Mouse (Mus musculus): ENCODE measurements around the gene Olfr20. TPM values are rescaled to one million over a fixed set of nuclear protein-coding genes. Genes with fewer than 3 reads are reported as not detected.

Gene Olfr20
- not detected in 4 replicates for total RNA-seq (2023)

DNA sequence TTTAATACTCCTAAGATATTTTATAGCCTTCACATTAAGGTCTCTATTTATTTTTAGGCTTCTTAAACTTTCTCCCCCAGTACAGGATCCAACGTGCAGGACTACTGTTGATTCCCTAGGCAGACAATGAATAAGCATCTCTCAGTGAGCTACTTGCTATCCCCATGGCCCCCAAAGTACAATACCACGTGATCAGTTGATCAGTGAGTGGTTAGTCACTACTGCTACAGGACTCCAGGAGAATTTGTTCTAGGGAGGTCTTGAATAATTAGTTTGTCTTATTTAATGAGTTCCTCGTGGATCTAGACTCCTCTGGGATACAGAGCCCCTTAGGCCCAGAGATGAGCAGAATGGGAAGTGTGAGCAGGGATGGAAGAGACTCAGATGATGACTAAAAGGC, at the start of gene Olfr20:
TSS of gene Olfr20 (plus strand) at position 301 of the 400 bp plus-strand sequence.

DNA sequence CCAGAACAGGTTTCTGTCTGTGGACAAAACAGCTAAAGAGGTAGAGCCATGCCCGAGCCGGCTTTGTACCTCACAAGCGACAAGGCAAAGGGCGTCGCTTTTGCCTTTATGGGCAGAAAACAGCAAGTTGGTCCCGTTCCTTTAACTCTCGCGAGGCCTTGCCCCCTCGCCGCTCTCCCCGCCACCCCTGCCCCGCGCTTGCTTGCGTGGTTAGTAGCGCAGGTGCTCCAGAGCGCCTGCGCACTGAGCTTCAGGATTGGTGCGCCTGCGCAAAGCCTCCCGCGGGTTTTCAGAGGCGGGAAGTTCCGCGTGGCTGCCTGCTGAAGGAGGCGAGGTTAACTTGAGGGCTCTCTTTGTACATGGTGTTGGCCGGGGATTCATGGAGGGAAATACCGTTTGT, 21.1 kb upstream of the Olfr20 start, which contains the start of the genes Aspa, Gm49340 and Spata22:
TSS of gene Aspa (minus strand) at position 155 of the 400 bp plus-strand sequence.
TSS of gene Gm49340 (plus strand) at position 300 of the 400 bp plus-strand sequence.
TSS of gene Spata22 (plus strand) at position 300 of the 400 bp plus-strand sequence.

DNA sequence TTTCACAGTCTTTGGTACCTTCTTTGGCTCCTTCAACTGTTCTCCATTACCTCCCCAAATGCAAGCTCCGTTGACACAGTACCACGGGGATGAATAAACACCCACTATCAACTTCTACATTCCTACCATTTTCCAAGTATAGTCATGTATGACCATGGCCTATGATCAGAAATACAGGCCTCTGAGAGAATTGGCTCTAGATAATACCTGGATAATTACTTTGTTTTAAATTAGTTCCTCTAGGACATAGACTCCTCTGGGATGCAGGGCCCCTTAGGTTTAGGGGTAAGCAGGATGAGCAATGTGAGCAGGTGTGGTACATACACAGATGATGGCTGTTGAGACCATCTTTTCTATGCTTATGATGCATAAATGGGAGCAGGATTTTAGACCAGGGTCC, 20.4 kb downstream of the Olfr20 start, which contains the start of gene Olfr376:
TSS of gene Olfr376 (plus strand) at position 301 of the 400 bp plus-strand sequence.

DNA sequence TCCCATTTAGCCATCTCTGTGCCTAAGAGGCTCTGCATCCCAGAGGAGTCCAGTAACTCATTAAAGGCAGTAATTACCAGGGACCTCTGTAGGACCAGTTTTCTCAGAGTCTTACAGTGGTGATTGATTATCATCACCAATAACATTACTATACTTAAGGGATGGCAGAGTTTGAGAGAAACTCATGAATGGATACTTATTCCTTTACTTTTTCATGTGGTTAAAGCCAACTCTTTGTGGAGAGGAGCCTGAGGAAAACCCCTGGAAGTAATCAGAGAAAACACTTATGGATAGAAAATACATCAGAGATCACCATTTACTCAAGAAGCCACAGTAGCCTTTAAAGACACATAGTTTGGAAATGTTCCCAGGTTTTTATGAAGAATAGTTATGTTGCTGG, 48.9 kb downstream of the Olfr20 start, which contains the start of gene Olfr1:
TSS of gene Olfr1 (minus strand) at position 101 of the 400 bp plus-strand sequence.

Other genes starting within 250 kb of the Olfr20 start
- gene Haspin, start 212.5 kb upstream of the Olfr20 start, total RNA-seq (2023) = 2.9 to 3.3 TPM (median 3.0 TPM) in 4 replicates
- gene P2rx5, start 190.4 kb upstream of the Olfr20 start, total RNA-seq (2023) = not detected in 4 replicates
- 42.2 to 60.2 TPM (median 52.3 TPM) in 4 replicates for gene Emc6, start 173.7 kb upstream of the Olfr20 start, total RNA-seq (2023)
- 5.1 to 7.1 TPM (median 5.8 TPM) in 4 replicates for gene Tax1bp3, start 173.7 kb upstream of the Olfr20 start, total RNA-seq (2023)
- gene Ctns, start 151.7 kb upstream of the Olfr20 start, total RNA-seq (2023) = 24.3 to 32.7 TPM (median 26.7 TPM) in 4 replicates
- gene Shpk, start 151.3 kb upstream of the Olfr20 start, total RNA-seq (2023) = 2.0 to 3.2 TPM (median 2.9 TPM) in 4 replicates
- not detected in 4 replicates for gene Trpv1, start 116.5 kb upstream of the Olfr20 start, total RNA-seq (2023)
- gene Trpv3, start 83.4 kb upstream of the Olfr20 start, total RNA-seq (2023) = not detected in 4 replicates
- 0.81 TPM in 1 of 4 replicates, not detected in the others for gene Aspa, start 21.2 kb upstream of the Olfr20 start, total RNA-seq (2023)
- not detected in 4 replicates for gene Gm49340, start 21.0 kb upstream of the Olfr20 start, total RNA-seq (2023)
- gene Spata22, start 21.0 kb upstream of the Olfr20 start, total RNA-seq (2023) = not detected in 4 replicates
- gene Olfr376, start 20.5 kb downstream of the Olfr20 start, total RNA-seq (2023) = not detected in 4 replicates
- not detected in 4 replicates for gene Olfr1, start 48.8 kb downstream of the Olfr20 start, total RNA-seq (2023)
- gene Olfr378, start 77.7 kb downstream of the Olfr20 start, total RNA-seq (2023) = not detected in 4 replicates
- gene Olfr380, start 106.7 kb downstream of the Olfr20 start, total RNA-seq (2023) = not detected in 4 replicates
- not detected in 4 replicates for gene Olfr381, start 140.8 kb downstream of the Olfr20 start, total RNA-seq (2023)
- gene Olfr382, start 166.4 kb downstream of the Olfr20 start, total RNA-seq (2023) = not detected in 4 replicates
- gene Olfr385, start 242.2 kb downstream of the Olfr20 start, total RNA-seq (2023) = not detected in 4 replicates
- gene Olfr384, start 247.8 kb downstream of the Olfr20 start, total RNA-seq (2023) = not detected in 4 replicates